Mouse (Mus musculus) gastrocnemius, postnatal 14 days (tissue): Measurements from ENCODE around the gene Depdc5. TPM values are rescaled to one million over a fixed set of nuclear protein-coding genes. Genes with fewer than 3 reads are reported as not detected.

Experiments
- DNase-seq: peaks from one replicate; pipeline ENCODE4 v3.0.0; 2021; ENCODE audit warnings: mixed read lengths
- intact Hi-C: fragments of 180-260 bp; cut with DNase I; formaldehyde crosslinking; loops from one replicate; pipeline ENCODE4 v1.15.1; 2025; ENCODE audit warnings: low total_unique reads
- total RNA-seq, 2 experiments: library from RNA; stranded (reverse); gene quantifications; 2 replicates each; pipeline ENCODE4 v1.2.3; 2021

The Depdc5 gene
- total RNA-seq, 2 experiments from 2014 or later = 9.3 to 10.0 TPM

GRCm38 (mm10) chr5:32991152-32991551 is 127.7 kb downstream of the Depdc5 start:
- peak; percentile 56 for DNase-seq

DNA sequence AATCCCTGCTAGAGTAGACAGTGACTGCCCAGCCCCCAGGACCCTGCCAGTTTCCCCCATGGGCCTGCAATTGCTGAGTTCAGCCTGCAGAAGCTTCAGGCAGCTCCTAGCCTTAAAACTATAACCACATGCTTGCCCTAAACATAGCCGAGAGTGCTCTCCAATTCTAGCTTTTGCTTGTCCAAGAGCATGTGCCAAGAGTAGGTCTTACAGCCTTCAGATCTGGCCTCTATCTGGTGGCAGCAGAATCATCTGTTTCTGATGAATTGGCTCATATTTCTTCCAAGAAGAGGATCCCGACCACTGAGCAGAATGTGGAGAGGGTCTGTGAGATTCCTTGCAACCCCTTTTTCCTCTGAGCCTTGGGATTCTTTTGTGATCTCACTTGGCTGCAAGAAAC is 131.0 kb downstream of the Depdc5 start:
- intact Hi-C loops = loop anchor here (5.0 kb wide), 1 partner anchor 38 kb away; no protein-coding TSS in a partner anchor
- no peak for DNase-seq

More at GRCm38 (mm10) chr5:32991152-32991551, 127.7 kb downstream of the Depdc5 start:
- intact Hi-C loops = loop anchor here (5.0 kb wide), 1 partner anchor 41 kb away; no protein-coding TSS in a partner anchor

DNA sequence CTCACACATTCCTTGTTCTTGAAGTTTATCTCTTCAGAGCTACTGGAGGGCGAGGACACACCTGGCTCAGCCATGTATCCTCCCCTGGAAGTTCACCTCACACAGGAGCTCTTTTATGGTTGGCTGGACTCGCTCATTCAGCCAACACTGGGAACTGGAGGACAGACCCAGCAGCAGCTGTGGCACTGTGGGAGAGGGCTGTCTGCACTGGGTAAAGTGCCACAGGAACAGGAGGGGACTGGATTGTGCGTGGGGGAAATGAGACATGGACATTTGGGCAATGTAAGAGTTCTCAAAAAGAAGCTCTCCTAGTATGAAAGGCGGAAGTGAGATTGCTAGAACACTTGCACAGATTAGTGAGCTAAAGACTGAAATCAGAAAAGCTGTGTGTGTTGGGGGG is 132.3 kb downstream of the Depdc5 start:
- no peak for DNase-seq
- intact Hi-C loops = no loop called here

GRCm38 (mm10) chr5:32996560-32996959 is 133.1 kb downstream of the Depdc5 start:
- intact Hi-C loops = no loop called here
- DNase-seq = no peak

DNA sequence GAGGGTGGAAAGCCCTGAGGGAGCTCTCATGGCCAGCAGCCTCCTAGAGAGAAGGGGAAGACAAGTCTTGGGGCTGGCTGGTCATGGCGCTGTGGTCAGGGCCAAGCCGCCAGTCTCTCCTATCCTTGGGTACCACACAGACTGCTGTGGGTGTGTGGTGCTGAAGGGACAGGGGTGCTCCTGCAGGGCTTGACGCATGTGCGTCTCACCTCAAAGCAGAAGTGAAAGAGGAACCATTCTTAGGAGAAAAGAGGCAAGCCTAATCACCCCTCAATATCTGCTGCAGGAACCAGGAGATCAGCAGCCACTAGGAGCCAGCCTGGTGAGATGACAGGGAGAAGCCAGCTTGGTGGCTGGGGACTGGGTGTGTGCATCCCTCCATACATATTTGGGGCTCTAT is 134.2 kb downstream of the Depdc5 start:
- DNase-seq = no peak
- intact Hi-C loops = no loop called here

DNA sequence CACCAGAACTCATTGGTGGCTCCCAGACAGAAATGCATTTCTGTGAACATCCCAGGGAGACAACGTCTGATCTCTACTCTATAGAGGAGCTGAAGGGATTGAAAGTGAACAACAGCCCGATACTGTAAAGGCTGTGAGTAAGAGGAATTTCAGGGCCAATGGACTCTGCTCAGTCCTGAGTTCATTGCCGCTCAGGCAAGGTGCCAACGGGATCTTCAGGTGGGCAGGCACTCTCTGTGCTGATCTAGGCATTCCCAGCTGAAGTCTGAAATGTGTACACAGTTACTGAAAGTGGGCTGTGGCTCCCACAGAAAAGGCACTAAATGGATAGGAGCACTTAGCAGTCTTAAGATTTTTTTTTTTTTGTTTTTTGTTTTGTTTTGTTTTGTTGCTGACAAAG is 135.3 kb downstream of the Depdc5 start:
- intact Hi-C loops = no loop called here
- DNase-seq = no peak

GRCm38 (mm10) chr5:33001111-33001510 is 137.6 kb downstream of the Depdc5 start:
- DNase-seq = no peak
- intact Hi-C loops = no loop called here

GRCm38 (mm10) chr5:33002781-33003180 is 139.3 kb downstream of the Depdc5 start:
- intact Hi-C loops = no loop called here
- no peak for DNase-seq

- intact Hi-C loops = no loop called here
- DNase-seq = no peak
These were observed 140.0 kb downstream of the Depdc5 start for GRCm38 (mm10) chr5:33003500-33003899.

GRCm38 (mm10) chr5:33004110-33004509 is 140.6 kb downstream of the Depdc5 start:
- intact Hi-C loops = no loop called here

DNA sequence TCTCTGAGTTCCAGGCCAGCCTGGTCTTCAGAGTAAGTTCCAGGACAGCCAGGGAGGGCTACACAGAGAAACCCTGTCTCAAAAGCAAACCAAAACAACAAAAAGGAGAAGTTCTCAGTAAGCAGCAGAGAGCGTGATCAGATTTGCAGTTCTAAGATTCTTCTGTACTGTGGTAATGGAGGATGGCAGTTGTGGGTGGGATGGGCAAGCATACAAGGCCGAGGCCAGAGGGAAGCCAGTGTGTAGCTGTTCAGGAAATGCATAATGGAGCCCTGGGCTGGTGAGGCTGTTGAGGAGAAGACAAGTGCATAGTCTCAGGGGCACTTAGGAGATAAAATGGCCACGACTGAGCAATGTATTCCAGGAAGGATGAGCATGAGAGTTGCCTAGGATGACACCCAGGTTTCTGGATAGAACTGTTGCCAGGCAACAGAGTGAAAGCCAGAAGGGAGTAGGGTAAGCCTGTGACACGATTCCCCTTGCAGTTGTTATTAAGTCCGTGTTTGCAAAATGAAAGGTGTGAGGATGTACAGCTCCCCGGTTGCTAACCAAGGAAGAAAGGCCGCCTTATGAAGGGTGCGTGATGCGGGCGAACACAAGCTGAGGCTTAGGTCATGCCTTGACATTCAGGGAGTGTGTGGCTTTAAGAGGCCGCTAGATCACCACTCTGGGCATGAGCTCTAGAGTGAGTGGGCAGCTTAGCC is 142.1 kb downstream of the Depdc5 start:
- DNase-seq = no peak
- intact Hi-C loops = no loop called here

More at GRCm38 (mm10) chr5:33004110-33004509, 140.6 kb downstream of the Depdc5 start:
- no peak for DNase-seq

DNA sequence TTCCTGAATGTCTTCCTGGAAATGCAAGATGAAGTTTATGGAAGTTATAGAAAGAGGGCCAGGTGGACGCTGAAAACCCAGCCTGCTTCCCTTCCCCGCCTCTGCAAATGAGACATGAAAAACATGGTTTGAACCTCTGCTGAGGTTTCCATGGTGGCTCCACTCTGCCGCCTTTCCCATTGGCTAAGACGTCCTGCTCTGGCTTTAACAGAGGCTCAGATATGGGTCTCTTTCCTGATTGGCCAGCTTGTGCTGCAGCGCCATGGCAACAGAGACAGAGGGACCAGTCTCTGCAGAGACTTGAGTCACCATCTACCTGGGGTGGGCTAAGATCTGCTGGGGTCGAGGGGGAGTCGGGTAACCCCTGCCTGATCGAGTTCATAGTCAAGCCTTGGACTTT is 143.2 kb downstream of the Depdc5 start:
- DNase-seq = no peak
- intact Hi-C loops = no loop called here

DNA sequence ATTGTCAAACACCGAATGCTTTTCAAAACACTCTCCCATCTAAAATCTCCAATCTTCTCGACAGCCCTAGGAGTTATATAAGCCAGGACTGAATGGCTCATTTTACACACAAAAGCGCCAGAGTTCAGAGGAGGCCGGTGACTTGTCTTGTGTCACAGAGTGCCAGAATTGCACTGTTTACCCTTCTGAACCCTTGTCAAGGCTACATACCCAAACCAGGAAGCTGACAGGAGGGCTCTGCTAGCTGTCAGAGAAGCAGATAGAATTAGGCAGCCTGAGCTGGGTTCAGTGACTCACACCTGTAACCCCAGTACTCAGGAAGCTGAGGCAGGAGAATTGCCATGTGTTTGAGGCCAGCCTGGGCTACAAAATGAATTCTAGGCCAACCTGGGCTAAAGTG is 143.9 kb downstream of the Depdc5 start:
- intact Hi-C loops = no loop called here
- DNase-seq = no peak

GRCm38 (mm10) chr5:33009301-33009700 is 145.8 kb downstream of the Depdc5 start:
- no peak for DNase-seq
- intact Hi-C loops = no loop called here

GRCm38 (mm10) chr5:33009818-33010812 is 146.6 kb downstream of the Depdc5 start:
- intact Hi-C loops = no loop called here
- DNase-seq = no peak

GRCm38 (mm10) chr5:33011132-33012106 is 147.9 kb downstream of the Depdc5 start:
- no peak for DNase-seq
- intact Hi-C loops = no loop called here

- DNase-seq = no peak
- intact Hi-C loops = no loop called here
These were observed 150.6 kb downstream of the Depdc5 start for GRCm38 (mm10) chr5:33014096-33014495.

- no peak for DNase-seq
- intact Hi-C loops = no loop called here
These were observed 152.1 kb downstream of the Depdc5 start for GRCm38 (mm10) chr5:33015579-33015978.

DNA sequence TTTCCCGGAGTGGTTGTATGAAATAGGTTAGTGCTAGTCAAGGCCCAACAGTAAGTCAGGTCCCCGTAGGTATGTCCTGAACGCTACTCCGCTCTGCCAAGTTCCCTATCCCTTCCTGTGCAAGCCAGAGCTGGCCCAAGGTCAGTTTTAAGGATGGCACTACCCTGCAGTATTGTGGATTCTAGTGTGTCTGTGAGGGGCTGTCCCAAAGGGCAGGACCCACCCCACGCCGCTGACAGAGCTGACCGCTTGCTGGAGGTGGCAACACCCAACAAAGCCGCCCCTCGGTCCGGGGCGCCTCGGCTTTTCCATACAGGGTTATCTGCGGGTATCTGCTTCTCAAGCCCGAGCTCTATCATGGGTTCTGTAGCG is 154.7 kb downstream of the Depdc5 start:
- intact Hi-C loops = no loop called here
- DNase-seq = no peak
